Mouse (Mus musculus) liver, embryonic 14.5 days (tissue): ENCODE data around the gene Cnpy4. TPM values are rescaled to one million over a fixed set of nuclear protein-coding genes. Genes with fewer than 3 reads are reported as not detected.
A peak's percentile ranks its signal among the peaks of the same experiment; 100 is the strongest.

Source experiments
- ATAC-seq: fragments of 200-750 bp; cut with Nextera tagmentation; 2 replicates; pipeline ENCODE4 v1.8.0; 2017; ENCODE audit warnings: moderate number of reproducible peaks, mild to moderate bottlenecking, moderate library complexity; ENCODE audit not compliant: insufficient read depth
- DNase-seq, 3 experiments: peaks; one replicate each; pipeline ENCODE4 v3.0.0-alpha.2; 2012 to 2013; ENCODE audit warnings: low read depth in 3 of 3, low spot score in 3 of 3
- H3K27ac ChIP-seq: fragments of 300-500 bp; sonication (generic); 2 replicates; pipeline ENCODE4 v1.5.1; 2014; ENCODE audit warnings: moderate library complexity, mild to moderate bottlenecking, control low read depth, inconsistent platforms
- H3K27me3 ChIP-seq: fragments of 300-500 bp; sonication (generic); 2 replicates; pipeline ENCODE4 v1.6.1; 2014; ENCODE audit warnings: mild to moderate bottlenecking, low read length, moderate library complexity; ENCODE audit not compliant: control insufficient read depth, insufficient read depth
- H3K36me3 ChIP-seq: fragments of 300-500 bp; sonication (generic); replicated peaks from 2 replicates; pipeline ENCODE4 v1.6.1; 2014; ENCODE audit warnings: low read depth; ENCODE audit not compliant: control insufficient read depth, insufficient read depth
- H3K4me1 ChIP-seq, 2 experiments: fragments of 200-500 bp in 1 of 2; fragments of 300-500 bp in 1 of 2; sonication (generic) in 1 of 2; replicated peaks; 2 replicates each; pipeline ENCODE4 v1.6.1; 2012 to 2014; ENCODE audit warnings: antibody characterized with exemption in 1 of 2, inconsistent platforms in 1 of 2, low read length in 1 of 2; ENCODE audit not compliant: control insufficient read depth in 2 of 2, insufficient read depth in 2 of 2
- H3K4me2 ChIP-seq: fragments of 300-500 bp; sonication (generic); 2 replicates; pipeline ENCODE4 v1.6.1; 2014; ENCODE audit warnings: low read depth, mild to moderate bottlenecking, control low read depth, moderate library complexity
- H3K4me3 ChIP-seq, 2 experiments: fragments of 200-500 bp in 1 of 2; fragments of 300-500 bp in 1 of 2; sonication (generic) in 1 of 2; 2 replicates each; pipeline ENCODE4 v1.5.1; 2012 to 2014; ENCODE audit warnings: low read depth in 2 of 2, low read length in 2 of 2, mild to moderate bottlenecking in 2 of 2, control low read depth in 1 of 2, inconsistent platforms in 1 of 2, moderate library complexity in 1 of 2; ENCODE audit not compliant: insufficient read depth in 1 of 2
- H3K9ac ChIP-seq: fragments of 300-500 bp; sonication (generic); replicated peaks from 2 replicates; pipeline ENCODE4 v1.6.1; 2014; ENCODE audit warnings: mild to moderate bottlenecking, control low read depth, moderate library complexity
- H3K9me3 ChIP-seq: fragments of 300-500 bp; sonication (generic); 2 replicates; pipeline ENCODE4 v1.6.1; 2016; ENCODE audit warnings: low read length, mixed read lengths; ENCODE audit not compliant: control insufficient read depth
- CTCF ChIP-seq: IDR thresholded peaks from 2 replicates; pipeline ENCODE4 v1.5.1; 2016; ENCODE audit warnings: antibody characterized with exemption, low read depth, control low read depth
- EP300 ChIP-seq: IDR thresholded peaks from 2 replicates; pipeline ENCODE4 v1.6.1; 2016; ENCODE audit warnings: antibody characterized with exemption, low read depth
- WGBS: fragments of 180-500 bp; shearing (Covaris S2); extraction: QIAGEN DNeasy Blood & Tissue Kit; methylation state at CpG from one replicate; pipeline ENCODE4 v1.1.7; 2014; ENCODE audit not compliant: insufficient replicate concordance; 5-methylcytosine and 5-hydroxymethylcytosine counted together
- polyA plus RNA-seq, 2 experiments: library from polyadenylated mRNA; depleted of rRNA in 1 of 2; stranded (reverse) in 1 of 2; unstranded in 1 of 2; fragments of >200 nt; fragmentation: Nextera tagmentation in 1 of 2; extraction: Ambion mirVana in 1 of 2; gene quantifications; 2 replicates each; pipeline versions ENCODE4 v1.2.1 to v1.2.3; 2012 to 2014

The Cnpy4 gene
- polyA plus RNA-seq, 2 experiments, result 9.5 to 12.6 TPM

GRCm38 (mm10) chr5:138170936-138171561, 16.2 kb upstream of the Cnpy4 start:
- H3K4me2 ChIP-seq, result peak overlapping the region; percentile 82
- peak overlapping the region; percentile 77 to 88 for H3K4me3 ChIP-seq
- ATAC-seq, result peak; percentile 82
- no peaks in the 10 kb centered on the region for H3K9me3 ChIP-seq
- H3K27ac ChIP-seq, result peak overlapping the region; percentile 92
- H3K4me1 ChIP-seq, result peaks cover 15 to 16% of the 10 kb centered on the region in 2 experiments
- no peaks in the 10 kb centered on the region for H3K27me3 ChIP-seq
- H3K36me3 ChIP-seq, result peaks cover 48% of the 10 kb centered on the region
- DNase-seq, result peak; percentile 91 to 94 (median 92)
- WGBS, result under 1% methylated on average over 47 of the region's 47 CpGs
- TF ChIP-seq CTCF (peak; percentile 58), EP300 (no peak)
- H3K9ac ChIP-seq, result peak overlapping the region; percentile 96

- TF ChIP-seq CTCF (peak; percentile 35), EP300 (peak; percentile 44)
- Histone ChIP-seq H3K4me1 (peaks cover 15 to 16% of the 10 kb centered on the region in 2 experiments), H3K27ac (peak within 1 kb of the TSS; percentile 92), H3K4me2 (peak within 1 kb of the TSS; percentile 82), H3K9ac (peak within 1 kb of the TSS; percentile 96), H3K9me3 (no peaks in the 10 kb centered on the region), H3K36me3 (peaks cover 45% of the 10 kb centered on the region), H3K4me3 (peak within 1 kb of the TSS; percentile 88 to 90), H3K27me3 (no peaks in the 10 kb centered on the region)
- ATAC-seq, result peak; percentile 86
- WGBS, result 1% methylated on average over 54 of the region's 54 CpGs
- DNase-seq, result peak; percentile 97 to 98 (median 97)
These were observed 15.4 kb upstream of the Cnpy4 start, which contains the start of the genes Ap4m1 and Mcm7 for GRCm38 (mm10) chr5:138171695-138172491. Ap4m1 (plus strand) TSS chr5:138172002. Mcm7 (minus strand) TSS chr5:138172422.

- TF ChIP-seq CTCF (no peak), EP300 (no peak)
- H3K9ac ChIP-seq, result peak overlapping the region; percentile 18
- H3K4me1 ChIP-seq, result peaks cover 15 to 16% of the 10 kb centered on the region in 2 experiments
- ATAC-seq (no peak), DNase-seq (no peak)
- no peaks in the 10 kb centered on the region for H3K9me3 ChIP-seq
- peak overlapping the region in 1 of 2 experiments; percentile 88; a peak in 1 of 4 replicates for H3K4me3 ChIP-seq
- H3K27ac ChIP-seq, result no peak overlapping the region; the same call in 1 of the 2 replicates
- no peaks in the 10 kb centered on the region for H3K27me3 ChIP-seq
- H3K4me2 ChIP-seq, result peak overlapping the region; percentile 82
- 59% methylated on average over 3 of the region's 3 CpGs for WGBS
- peaks cover 44% of the 10 kb centered on the region for H3K36me3 ChIP-seq
These were observed 14.1 kb upstream of the Cnpy4 start for GRCm38 (mm10) chr5:138173217-138173616.

- peak; percentile 81 for ATAC-seq
- Histone ChIP-seq H3K9ac (peak overlapping the region; percentile 86), H3K9me3 (no peaks in the 10 kb centered on the region), H3K36me3 (peaks cover 8% of the 10 kb centered on the region; the same call in 1 of the 2 replicates), H3K27ac (peak overlapping the region; percentile 81), H3K4me1 (peaks cover 13 to 14% of the 10 kb centered on the region in 2 experiments), H3K4me2 (peak overlapping the region; percentile 93), H3K4me3 (peak overlapping the region; percentile 75 to 99), H3K27me3 (no peaks in the 10 kb centered on the region)
- TF ChIP-seq CTCF (no peak), EP300 (no peak)
- WGBS, result under 1% methylated on average over 10 of the region's 10 CpGs
- peak; percentile 74 to 77 (median 76) for DNase-seq
These were observed 499 bp downstream of the Cnpy4 start for GRCm38 (mm10) chr5:138187661-138188306.
